Mouse (Mus musculus) layer of hippocampus, postnatal 36 days (tissue): ENCODE results near the gene Dnajb4. TPM values are rescaled to one million over a fixed set of nuclear protein-coding genes. Genes with fewer than 3 reads are reported as not detected.
A peak's percentile ranks its signal among the peaks of the same experiment; 100 is the strongest.

Source experiments
- DNase-seq, 2 experiments: peaks; one replicate each; pipeline ENCODE4 v3.0.0; 2022
- total RNA-seq, 2 experiments: library from RNA; stranded (reverse); gene quantifications; 2 replicates each; pipeline ENCODE4 v1.2.3; 2021

The Dnajb4 gene
- total RNA-seq, 2 experiments from 2014 or later = 72.2 to 74.1 TPM

GRCm38 (mm10) chr3:152171236-152171635 lies 38.9 kb downstream of the Dnajb4 start:
- no peak for DNase-seq

GRCm38 (mm10) chr3:152170407-152170806 lies 39.7 kb downstream of the Dnajb4 start:
- DNase-seq = no peak

GRCm38 (mm10) chr3:152168007-152168406 lies 42.1 kb downstream of the Dnajb4 start:
- no peak for DNase-seq

- no peak for DNase-seq
Measured at GRCm38 (mm10) chr3:152166699-152167451, 43.2 kb downstream of the Dnajb4 start.

GRCm38 (mm10) chr3:152166099-152166423 lies 44.0 kb downstream of the Dnajb4 start, which contains the start of gene Gipc2:
Gene Gipc2, minus strand, starts transcription at chr3:152166230.
- no peak for DNase-seq

- DNase-seq = peak in 1 of 2 experiments; percentile 20
Measured at GRCm38 (mm10) chr3:152165351-152166098, 44.6 kb downstream of the Dnajb4 start.

- DNase-seq = no peak
Measured at GRCm38 (mm10) chr3:152165014-152165350, 45.1 kb downstream of the Dnajb4 start.

GRCm38 (mm10) chr3:152163320-152163719 lies 46.8 kb downstream of the Dnajb4 start:
- no peak for DNase-seq

- DNase-seq = no peak
Measured at GRCm38 (mm10) chr3:152160607-152161006, 49.5 kb downstream of the Dnajb4 start.

- DNase-seq = no peak
Measured at GRCm38 (mm10) chr3:152159321-152159720, 50.8 kb downstream of the Dnajb4 start.

- no peak for DNase-seq
Measured at GRCm38 (mm10) chr3:152158344-152159291, 51.5 kb downstream of the Dnajb4 start.

- no peak for DNase-seq
Measured at GRCm38 (mm10) chr3:152156816-152157496, 53.1 kb downstream of the Dnajb4 start.

- peak in 1 of 2 experiments; percentile 27 for DNase-seq
Measured at GRCm38 (mm10) chr3:152155296-152155948, 54.7 kb downstream of the Dnajb4 start.

GRCm38 (mm10) chr3:152154095-152154494 lies 56.0 kb downstream of the Dnajb4 start:
- no peak for DNase-seq

GRCm38 (mm10) chr3:152153152-152153551 lies 57.0 kb downstream of the Dnajb4 start:
- no peak for DNase-seq

GRCm38 (mm10) chr3:152152483-152152804 lies 57.7 kb downstream of the Dnajb4 start:
- no peak for DNase-seq

GRCm38 (mm10) chr3:152151725-152152482 lies 58.2 kb downstream of the Dnajb4 start:
- no peak for DNase-seq

- no peak for DNase-seq
Measured at GRCm38 (mm10) chr3:152149863-152150262, 60.2 kb downstream of the Dnajb4 start.

GRCm38 (mm10) chr3:152149449-152149848 lies 60.7 kb downstream of the Dnajb4 start:
- DNase-seq = no peak

GRCm38 (mm10) chr3:152147085-152147831 lies 62.8 kb downstream of the Dnajb4 start:
- no peak for DNase-seq
